Mouse (Mus musculus) liver, embryonic 13.5 days (tissue): ENCODE measurements around the gene Col13a1. TPM values are rescaled to one million over a fixed set of nuclear protein-coding genes. Genes with fewer than 3 reads are reported as not detected.

Source experiments
- ATAC-seq: fragments of 200-750 bp; cut with Nextera tagmentation; 2 replicates; pipeline ENCODE4 v1.8.0; 2017; ENCODE audit warnings: low read depth, mild to moderate bottlenecking, moderate number of reproducible peaks, moderate library complexity
- DNase-seq: peaks from one replicate; pipeline ENCODE4 v3.0.0; 2022
- H3K27ac ChIP-seq: fragments of 300-500 bp; sonication (generic); 2 replicates; pipeline ENCODE4 v1.5.1; 2015; ENCODE audit warnings: moderate library complexity, mild to moderate bottlenecking, inconsistent platforms
- H3K27me3 ChIP-seq: fragments of 300-500 bp; sonication (generic); 2 replicates; pipeline ENCODE4 v1.6.1; 2015; ENCODE audit warnings: mild to moderate bottlenecking, inconsistent platforms
- H3K36me3 ChIP-seq: fragments of 300-500 bp; sonication (generic); 2 replicates; pipeline ENCODE4 v1.6.1; 2015; ENCODE audit warnings: mild to moderate bottlenecking, inconsistent platforms
- H3K4me1 ChIP-seq: fragments of 300-500 bp; sonication (generic); replicated peaks from 2 replicates; pipeline ENCODE4 v1.6.1; 2015; ENCODE audit warnings: inconsistent platforms
- H3K4me2 ChIP-seq: fragments of 300-500 bp; sonication (generic); 2 replicates; pipeline ENCODE4 v1.6.1; 2015; ENCODE audit warnings: inconsistent platforms, mild to moderate bottlenecking, moderate library complexity
- H3K4me3 ChIP-seq: fragments of 300-500 bp; sonication (generic); replicated peaks from 2 replicates; pipeline ENCODE4 v1.5.1; 2015; ENCODE audit warnings: mild to moderate bottlenecking, inconsistent platforms
- H3K9ac ChIP-seq: fragments of 300-500 bp; sonication (generic); 2 replicates; pipeline ENCODE4 v1.6.1; 2015; ENCODE audit warnings: mild to moderate bottlenecking, inconsistent platforms
- H3K9me3 ChIP-seq: fragments of 300-500 bp; sonication (generic); replicated peaks from 2 replicates; pipeline ENCODE4 v1.6.1; 2016; ENCODE audit warnings: inconsistent platforms
- WGBS: fragments of 180-500 bp; shearing (Covaris S2); methylation state at CpG from one replicate; pipeline ENCODE4 v1.1.7; 2015; ENCODE audit not compliant: insufficient replicate concordance; 5-methylcytosine and 5-hydroxymethylcytosine counted together
- polyA plus RNA-seq: library from polyadenylated mRNA; unstranded; fragments of >200 nt; fragmentation: Nextera tagmentation; extraction: Ambion mirVana; gene quantifications from 2 replicates; pipeline ENCODE4 v1.2.1, GENCODE M21; 2015

Gene Col13a1
- polyA plus RNA-seq, 1 experiment from 2014 or later = 1.4 TPM

- WGBS = 86% methylated on average over 5 of the region's 5 CpGs
- H3K9ac ChIP-seq = no peak overlapping the region
- H3K4me1 ChIP-seq = peaks cover 6% of the 10 kb centered on the region; the same call in 1 of the 2 replicates
- no peak for DNase-seq
- no peak overlapping the region for H3K27ac ChIP-seq
- no peak overlapping the region for H3K4me2 ChIP-seq
- H3K9me3 ChIP-seq = no peaks in the 10 kb centered on the region
- no peak overlapping the region for H3K4me3 ChIP-seq
- peaks cover 25% of the 10 kb centered on the region for H3K27me3 ChIP-seq
- ATAC-seq = no peak
- H3K36me3 ChIP-seq = no peaks in the 10 kb centered on the region
Measured at GRCm38 (mm10) chr10:61788499-61788898, 190.4 kb downstream of the Col13a1 start.

Other genes with a start within 250 kb of the Col13a1 start
- gene H2afy2, start 195.0 kb downstream of the Col13a1 start, polyA plus RNA-seq = 6.4 and 6.8 TPM in 2 replicates
- gene Neurog3, start 154.0 kb upstream of the Col13a1 start, polyA plus RNA-seq = not detected in 2 replicates
- gene Fam241b, start 164.8 kb upstream of the Col13a1 start, polyA plus RNA-seq = 1.0 and 1.1 TPM in 2 replicates